Mouse (Mus musculus): ENCODE measurements around the gene Tmem206. TPM values are rescaled to one million over a fixed set of nuclear protein-coding genes. Genes with fewer than 3 reads are reported as not detected.
A peak's percentile ranks its signal among the peaks of the same experiment; 100 is the strongest.

Gene Tmem206
- polyA plus RNA-seq, 1 experiment from 2014 or later = 22.1 TPM

GRCm38 (mm10) chr1:191301903-191302302 is 23.8 kb upstream of the Tmem206 start:
- Histone ChIP-seq H3K36me3 (ENCODE audit: control insufficient read depth, insufficient read depth, low read length) (no peaks in the 10 kb centered on the region), H3K4me1 (ENCODE audit: control insufficient read depth, insufficient read depth, low read length) (no peaks in the 10 kb centered on the region), H3K4me3 (ENCODE audit: low read depth, low read length) (no peak overlapping the region), H3K9ac (replicated peaks; ENCODE audit: low read depth, low read length) (no peak overlapping the region), H3K27ac (ENCODE audit: low read length) (no peak overlapping the region), H3K4me2 (replicated peaks; ENCODE audit: low read depth, low read length) (no peak overlapping the region), H3K9me3 (ENCODE audit: control insufficient read depth, low read depth, low read length) (no peaks in the 10 kb centered on the region), H3K27me3 (ENCODE audit: control insufficient read depth, insufficient read depth, low read length) (no peaks in the 10 kb centered on the region)
- ATAC-seq (ENCODE audit: insufficient number of reproducible peaks, insufficient read depth, low FRiP score, low read depth) = no peak
- WGBS = 30% methylated on average over 4 of the region's 4 CpGs

GRCm38 (mm10) chr1:191303736-191304135 is 22.0 kb upstream of the Tmem206 start:
- H3K9ac ChIP-seq (replicated peaks; ENCODE audit: low read depth, low read length) = no peak overlapping the region
- H3K9me3 ChIP-seq (ENCODE audit: control insufficient read depth, low read depth, low read length) = no peaks in the 10 kb centered on the region
- ATAC-seq (ENCODE audit: insufficient number of reproducible peaks, insufficient read depth, low FRiP score, low read depth) = no peak
- H3K36me3 ChIP-seq (ENCODE audit: control insufficient read depth, insufficient read depth, low read length) = 0 out of 2 replicates have a peak, but pooled peaks cover 4% of the 10 kb centered on the region
- WGBS = 82% methylated on average over 3 of the region's 3 CpGs
- H3K4me1 ChIP-seq (ENCODE audit: control insufficient read depth, insufficient read depth, low read length) = no peaks in the 10 kb centered on the region
- H3K27ac ChIP-seq (ENCODE audit: low read length) = no peak overlapping the region
- no peak overlapping the region for H3K4me2 ChIP-seq (replicated peaks; ENCODE audit: low read depth, low read length)
- no peak overlapping the region for H3K4me3 ChIP-seq (ENCODE audit: low read depth, low read length)
- no peaks in the 10 kb centered on the region for H3K27me3 ChIP-seq (ENCODE audit: control insufficient read depth, insufficient read depth, low read length)

- ATAC-seq (ENCODE audit: insufficient number of reproducible peaks, insufficient read depth, low FRiP score, low read depth) = no peak
- H3K9ac ChIP-seq (replicated peaks; ENCODE audit: low read depth, low read length) = no peak overlapping the region
- H3K27ac ChIP-seq (ENCODE audit: low read length) = no peak overlapping the region
- WGBS = 77% methylated on average over 6 of the region's 6 CpGs
- no peaks in the 10 kb centered on the region for H3K27me3 ChIP-seq (ENCODE audit: control insufficient read depth, insufficient read depth, low read length)
- H3K9me3 ChIP-seq (ENCODE audit: control insufficient read depth, low read depth, low read length) = no peaks in the 10 kb centered on the region
- H3K36me3 ChIP-seq (ENCODE audit: control insufficient read depth, insufficient read depth, low read length) = 0 out of 2 replicates have a peak, but pooled peaks cover 4% of the 10 kb centered on the region
- no peak overlapping the region for H3K4me2 ChIP-seq (replicated peaks; ENCODE audit: low read depth, low read length)
- H3K4me1 ChIP-seq (ENCODE audit: control insufficient read depth, insufficient read depth, low read length) = no peaks in the 10 kb centered on the region
- no peak overlapping the region for H3K4me3 ChIP-seq (ENCODE audit: low read depth, low read length)
Measured at GRCm38 (mm10) chr1:191304216-191304615, 21.5 kb upstream of the Tmem206 start.

GRCm38 (mm10) chr1:191305610-191306009 is 20.1 kb upstream of the Tmem206 start:
- Histone ChIP-seq H3K4me1 (ENCODE audit: control insufficient read depth, insufficient read depth, low read length) (no peaks in the 10 kb centered on the region), H3K4me3 (ENCODE audit: low read depth, low read length) (no peak overlapping the region), H3K9me3 (ENCODE audit: control insufficient read depth, low read depth, low read length) (no peaks in the 10 kb centered on the region), H3K27me3 (ENCODE audit: control insufficient read depth, insufficient read depth, low read length) (no peaks in the 10 kb centered on the region), H3K27ac (ENCODE audit: low read length) (no peak overlapping the region), H3K9ac (replicated peaks; ENCODE audit: low read depth, low read length) (no peak overlapping the region), H3K4me2 (replicated peaks; ENCODE audit: low read depth, low read length) (no peak overlapping the region), H3K36me3 (ENCODE audit: control insufficient read depth, insufficient read depth, low read length) (0 out of 2 replicates have a peak, but pooled peaks cover 4% of the 10 kb centered on the region)
- 79% methylated on average over 7 of the region's 7 CpGs for whole genome bisulfite sequencing
- no peak for ATAC-seq (ENCODE audit: insufficient number of reproducible peaks, insufficient read depth, low FRiP score, low read depth)

- Histone ChIP-seq H3K9me3 (ENCODE audit: control insufficient read depth, low read depth, low read length) (no peaks in the 10 kb centered on the region), H3K4me1 (ENCODE audit: control insufficient read depth, insufficient read depth, low read length) (no peaks in the 10 kb centered on the region), H3K9ac (replicated peaks; ENCODE audit: low read depth, low read length) (no peak overlapping the region), H3K4me2 (replicated peaks; ENCODE audit: low read depth, low read length) (no peak overlapping the region), H3K27ac (ENCODE audit: low read length) (no peak overlapping the region), H3K27me3 (ENCODE audit: control insufficient read depth, insufficient read depth, low read length) (no peaks in the 10 kb centered on the region), H3K36me3 (ENCODE audit: control insufficient read depth, insufficient read depth, low read length) (0 out of 2 replicates have a peak, but pooled peaks cover 4% of the 10 kb centered on the region), H3K4me3 (ENCODE audit: low read depth, low read length) (no peak overlapping the region)
- WGBS = 85% methylated on average over 9 of the region's 9 CpGs
- no peak for ATAC-seq (ENCODE audit: insufficient number of reproducible peaks, insufficient read depth, low FRiP score, low read depth)
Measured at GRCm38 (mm10) chr1:191306316-191306715, 19.4 kb upstream of the Tmem206 start.

- no peak overlapping the region for H3K27ac ChIP-seq (ENCODE audit: low read length)
- no peaks in the 10 kb centered on the region for H3K27me3 ChIP-seq (ENCODE audit: control insufficient read depth, insufficient read depth, low read length)
- H3K4me3 ChIP-seq (ENCODE audit: low read depth, low read length) = no peak overlapping the region
- H3K36me3 ChIP-seq (ENCODE audit: control insufficient read depth, insufficient read depth, low read length) = 0 out of 2 replicates have a peak, but pooled peaks cover 4% of the 10 kb centered on the region
- no peak overlapping the region for H3K9ac ChIP-seq (replicated peaks; ENCODE audit: low read depth, low read length)
- H3K4me2 ChIP-seq (replicated peaks; ENCODE audit: low read depth, low read length) = no peak overlapping the region
- no peaks in the 10 kb centered on the region for H3K4me1 ChIP-seq (ENCODE audit: control insufficient read depth, insufficient read depth, low read length)
- WGBS = 78% methylated on average over 9 of the region's 9 CpGs
- no peaks in the 10 kb centered on the region for H3K9me3 ChIP-seq (ENCODE audit: control insufficient read depth, low read depth, low read length)
- no peak for ATAC-seq (ENCODE audit: insufficient number of reproducible peaks, insufficient read depth, low FRiP score, low read depth)
Measured at GRCm38 (mm10) chr1:191307766-191308455, 17.8 kb upstream of the Tmem206 start.

- Histone ChIP-seq H3K4me1 (ENCODE audit: control insufficient read depth, insufficient read depth, low read length) (0 out of 2 replicates have a peak, but pooled peaks cover 2% of the 10 kb centered on the region), H3K27ac (ENCODE audit: low read length) (no peak overlapping the region), H3K9me3 (ENCODE audit: control insufficient read depth, low read depth, low read length) (no peaks in the 10 kb centered on the region), H3K36me3 (ENCODE audit: control insufficient read depth, insufficient read depth, low read length) (0 out of 2 replicates have a peak, but pooled peaks cover 4% of the 10 kb centered on the region), H3K4me2 (replicated peaks; ENCODE audit: low read depth, low read length) (no peak overlapping the region), H3K4me3 (ENCODE audit: low read depth, low read length) (no peak overlapping the region), H3K9ac (replicated peaks; ENCODE audit: low read depth, low read length) (no peak overlapping the region), H3K27me3 (ENCODE audit: control insufficient read depth, insufficient read depth, low read length) (no peaks in the 10 kb centered on the region)
- WGBS = 73% methylated on average over 4 of the region's 4 CpGs
- ATAC-seq (ENCODE audit: insufficient number of reproducible peaks, insufficient read depth, low FRiP score, low read depth) = no peak
Measured at GRCm38 (mm10) chr1:191311296-191311898, 14.3 kb upstream of the Tmem206 start.

- H3K36me3 ChIP-seq (ENCODE audit: control insufficient read depth, insufficient read depth, low read length) = 0 out of 2 replicates have a peak, but pooled peaks cover 4% of the 10 kb centered on the region
- ATAC-seq (ENCODE audit: insufficient number of reproducible peaks, insufficient read depth, low FRiP score, low read depth) = peak; percentile 92
- H3K27ac ChIP-seq (ENCODE audit: low read length) = no peak overlapping the region
Measured at GRCm38 (mm10) chr1:191312513-191312941, 13.2 kb upstream of the Tmem206 start.

More at GRCm38 (mm10) chr1:191312513-191312941, 13.2 kb upstream of the Tmem206 start:
- no peaks in the 10 kb centered on the region for H3K27me3 ChIP-seq (ENCODE audit: control insufficient read depth, insufficient read depth, low read length)
- H3K4me2 ChIP-seq (replicated peaks; ENCODE audit: low read depth, low read length) = peak overlapping the region; percentile 45
- 1% methylated on average over 14 of the region's 14 CpGs for WGBS
- no peak overlapping the region; the same call in 1 of the 2 replicates for H3K9ac ChIP-seq (replicated peaks; ENCODE audit: low read depth, low read length)
- no peaks in the 10 kb centered on the region for H3K9me3 ChIP-seq (ENCODE audit: control insufficient read depth, low read depth, low read length)
- peaks cover 7% of the 10 kb centered on the region; the same call in 1 of the 2 replicates for H3K4me1 ChIP-seq (ENCODE audit: control insufficient read depth, insufficient read depth, low read length)
- peak overlapping the region; percentile 46 for H3K4me3 ChIP-seq (ENCODE audit: low read depth, low read length)
